Mouse (Mus musculus): ENCODE results near the gene Mien1. TPM values are rescaled to one million over a fixed set of nuclear protein-coding genes. Genes with fewer than 3 reads are reported as not detected.

Mien1 gene
- polyA plus RNA-seq, 1 experiment from 2014 or later: 108 TPM

- Histone ChIP-seq H3K36me3 (ENCODE audit: insufficient read depth, low read length) (no peaks in the 10 kb centered on the region), H3K27me3 (ENCODE audit: insufficient read depth, low read length) (peaks cover 22% of the 10 kb centered on the region), H3K4me3 (ENCODE audit: low read length) (no peak overlapping the region), H3K4me2 (replicated peaks; ENCODE audit: low read depth, low read length) (no peak overlapping the region), H3K9me3 (ENCODE audit: low read length) (no peaks in the 10 kb centered on the region), H3K4me1 (ENCODE audit: insufficient read depth, low read length) (peaks cover 9% of the 10 kb centered on the region), H3K27ac (ENCODE audit: low read length) (no peak overlapping the region), H3K9ac (replicated peaks; ENCODE audit: low read length) (no peak overlapping the region)
- no peak for ATAC-seq (ENCODE audit: low FRiP score, low TSS enrichment)
- WGBS: 53% methylated on average over 6 of the region's 6 CpGs
Observed at GRCm38 (mm10) chr11:98461109-98461720, 22.4 kb upstream of the Mien1 start.

GRCm38 (mm10) chr11:98459860-98460259, 21.1 kb upstream of the Mien1 start:
- 86% methylated on average over 9 of the region's 9 CpGs for WGBS
- Histone ChIP-seq H3K4me1 (ENCODE audit: insufficient read depth, low read length) (peaks cover 9% of the 10 kb centered on the region), H3K4me2 (replicated peaks; ENCODE audit: low read depth, low read length) (no peak overlapping the region), H3K36me3 (ENCODE audit: insufficient read depth, low read length) (peaks cover 6% of the 10 kb centered on the region), H3K9me3 (ENCODE audit: low read length) (no peaks in the 10 kb centered on the region), H3K27me3 (ENCODE audit: insufficient read depth, low read length) (peaks cover 22% of the 10 kb centered on the region), H3K27ac (ENCODE audit: low read length) (no peak overlapping the region), H3K9ac (replicated peaks; ENCODE audit: low read length) (no peak overlapping the region), H3K4me3 (ENCODE audit: low read length) (no peak overlapping the region)
- ATAC-seq (ENCODE audit: low FRiP score, low TSS enrichment): no peak

- Histone ChIP-seq H3K9ac (replicated peaks; ENCODE audit: low read length) (no peak overlapping the region), H3K27me3 (ENCODE audit: insufficient read depth, low read length) (peaks cover 22% of the 10 kb centered on the region), H3K4me3 (ENCODE audit: low read length) (no peak overlapping the region), H3K9me3 (ENCODE audit: low read length) (no peaks in the 10 kb centered on the region), H3K4me1 (ENCODE audit: insufficient read depth, low read length) (peaks cover 9% of the 10 kb centered on the region), H3K4me2 (replicated peaks; ENCODE audit: low read depth, low read length) (no peak overlapping the region), H3K27ac (ENCODE audit: low read length) (no peak overlapping the region), H3K36me3 (ENCODE audit: insufficient read depth, low read length) (peaks cover 13% of the 10 kb centered on the region)
- no peak for ATAC-seq (ENCODE audit: low FRiP score, low TSS enrichment)
- 19% methylated on average over 11 of the region's 11 CpGs for WGBS
Observed at GRCm38 (mm10) chr11:98459071-98459741, 20.4 kb upstream of the Mien1 start.

- peaks cover 13% of the 10 kb centered on the region for H3K36me3 ChIP-seq (ENCODE audit: insufficient read depth, low read length)
- H3K9ac ChIP-seq (replicated peaks; ENCODE audit: low read length): peak overlapping the region; percentile 76
- peak overlapping the region; percentile 64 for H3K4me3 ChIP-seq (ENCODE audit: low read length)
- WGBS: 1% methylated on average over 26 of the region's 30 CpGs
- 0 out of 2 replicates have a peak overlapping the region, but pooled peaks have one; percentile 19 for H3K27ac ChIP-seq (ENCODE audit: low read length)
- ATAC-seq (ENCODE audit: low FRiP score, low TSS enrichment): no peak
- peaks cover 22% of the 10 kb centered on the region for H3K27me3 ChIP-seq (ENCODE audit: insufficient read depth, low read length)
- H3K4me2 ChIP-seq (replicated peaks; ENCODE audit: low read depth, low read length): peak overlapping the region; percentile 92
- peaks cover 9% of the 10 kb centered on the region for H3K4me1 ChIP-seq (ENCODE audit: insufficient read depth, low read length)
- H3K9me3 ChIP-seq (ENCODE audit: low read length): no peaks in the 10 kb centered on the region
Observed at GRCm38 (mm10) chr11:98458121-98458990, 19.6 kb upstream of the Mien1 start.

- peak overlapping the region; percentile 92 for H3K4me2 ChIP-seq (replicated peaks; ENCODE audit: low read depth, low read length)
- peak; percentile 91 for ATAC-seq (ENCODE audit: low FRiP score, low TSS enrichment)
- under 1% methylated on average over 51 of the region's 64 CpGs for WGBS
- H3K27ac ChIP-seq (ENCODE audit: low read length): peak overlapping the region; percentile 19
- peak overlapping the region; percentile 64 for H3K4me3 ChIP-seq (ENCODE audit: low read length)
- peaks cover 13% of the 10 kb centered on the region for H3K36me3 ChIP-seq (ENCODE audit: insufficient read depth, low read length)
- H3K9me3 ChIP-seq (ENCODE audit: low read length): no peaks in the 10 kb centered on the region
- H3K4me1 ChIP-seq (ENCODE audit: insufficient read depth, low read length): peaks cover 9% of the 10 kb centered on the region
- peak overlapping the region; percentile 76 for H3K9ac ChIP-seq (replicated peaks; ENCODE audit: low read length)
- H3K27me3 ChIP-seq (ENCODE audit: insufficient read depth, low read length): peaks cover 22% of the 10 kb centered on the region
Observed at GRCm38 (mm10) chr11:98457367-98458120, 18.8 kb upstream of the Mien1 start.

- H3K4me3 ChIP-seq (ENCODE audit: low read length): peak overlapping the region; percentile 64
- H3K27me3 ChIP-seq (ENCODE audit: insufficient read depth, low read length): peaks cover 20% of the 10 kb centered on the region
- 19% methylated on average over 9 of the region's 9 CpGs for WGBS
- peak overlapping the region; percentile 76 for H3K9ac ChIP-seq (replicated peaks; ENCODE audit: low read length)
- H3K9me3 ChIP-seq (ENCODE audit: low read length): no peaks in the 10 kb centered on the region
- H3K36me3 ChIP-seq (ENCODE audit: insufficient read depth, low read length): peaks cover 13% of the 10 kb centered on the region
- peak overlapping the region; percentile 19 for H3K27ac ChIP-seq (ENCODE audit: low read length)
- H3K4me2 ChIP-seq (replicated peaks; ENCODE audit: low read depth, low read length): peak overlapping the region; percentile 92
- H3K4me1 ChIP-seq (ENCODE audit: insufficient read depth, low read length): peaks cover 9% of the 10 kb centered on the region
- ATAC-seq (ENCODE audit: low FRiP score, low TSS enrichment): 0 out of 2 replicates have a peak, but pooled peaks have one; percentile 7
Observed at GRCm38 (mm10) chr11:98456945-98457344, 18.2 kb upstream of the Mien1 start.

GRCm38 (mm10) chr11:98456545-98456944, 17.8 kb upstream of the Mien1 start:
- no peak overlapping the region for H3K4me2 ChIP-seq (replicated peaks; ENCODE audit: low read depth, low read length)

GRCm38 (mm10) chr11:98455484-98455883, 16.7 kb upstream of the Mien1 start:
- H3K4me2 ChIP-seq (replicated peaks; ENCODE audit: low read depth, low read length): no peak overlapping the region

More at GRCm38 (mm10) chr11:98456545-98456944, 17.8 kb upstream of the Mien1 start:
- Histone ChIP-seq H3K9ac (replicated peaks; ENCODE audit: low read length) (no peak overlapping the region), H3K9me3 (ENCODE audit: low read length) (no peaks in the 10 kb centered on the region), H3K27me3 (ENCODE audit: insufficient read depth, low read length) (peaks cover 19% of the 10 kb centered on the region), H3K4me3 (ENCODE audit: low read length) (no peak overlapping the region), H3K27ac (ENCODE audit: low read length) (no peak overlapping the region), H3K4me1 (ENCODE audit: insufficient read depth, low read length) (peaks cover 9% of the 10 kb centered on the region), H3K36me3 (ENCODE audit: insufficient read depth, low read length) (peaks cover 13% of the 10 kb centered on the region)
- 75% methylated on average over 5 of the region's 5 CpGs for WGBS
- ATAC-seq (ENCODE audit: low FRiP score, low TSS enrichment): no peak

More at GRCm38 (mm10) chr11:98455484-98455883, 16.7 kb upstream of the Mien1 start:
- no peak overlapping the region for H3K27ac ChIP-seq (ENCODE audit: low read length)
- no peaks in the 10 kb centered on the region for H3K9me3 ChIP-seq (ENCODE audit: low read length)
- peaks cover 13% of the 10 kb centered on the region for H3K36me3 ChIP-seq (ENCODE audit: insufficient read depth, low read length)
- no peak overlapping the region for H3K4me3 ChIP-seq (ENCODE audit: low read length)
- no peak for ATAC-seq (ENCODE audit: low FRiP score, low TSS enrichment)
- WGBS: 80% methylated on average over 4 of the region's 4 CpGs
- H3K27me3 ChIP-seq (ENCODE audit: insufficient read depth, low read length): peaks cover 19% of the 10 kb centered on the region
- H3K4me1 ChIP-seq (ENCODE audit: insufficient read depth, low read length): peaks cover 9% of the 10 kb centered on the region
- H3K9ac ChIP-seq (replicated peaks; ENCODE audit: low read length): no peak overlapping the region
